Mouse (Mus musculus) subcutaneous adipose tissue, adult 2 months (tissue): Measurements from ENCODE around the gene Gm42669. TPM values are rescaled to one million over a fixed set of nuclear protein-coding genes. Genes with fewer than 3 reads are reported as not detected.

ENCODE experiments used
- polyA plus RNA-seq: library from polyadenylated mRNA; depleted of rRNA; stranded (reverse); fragments of >200 nt; gene quantifications from 2 replicates; pipeline ENCODE4 v1.2.3, GENCODE M21; 2012; ENCODE audit warnings: low replicate concordance; rRNA removed

Gm42669 gene
- polyA plus RNA-seq: 0.11 TPM in 1 of 2 replicates, not detected in the other

DNA sequence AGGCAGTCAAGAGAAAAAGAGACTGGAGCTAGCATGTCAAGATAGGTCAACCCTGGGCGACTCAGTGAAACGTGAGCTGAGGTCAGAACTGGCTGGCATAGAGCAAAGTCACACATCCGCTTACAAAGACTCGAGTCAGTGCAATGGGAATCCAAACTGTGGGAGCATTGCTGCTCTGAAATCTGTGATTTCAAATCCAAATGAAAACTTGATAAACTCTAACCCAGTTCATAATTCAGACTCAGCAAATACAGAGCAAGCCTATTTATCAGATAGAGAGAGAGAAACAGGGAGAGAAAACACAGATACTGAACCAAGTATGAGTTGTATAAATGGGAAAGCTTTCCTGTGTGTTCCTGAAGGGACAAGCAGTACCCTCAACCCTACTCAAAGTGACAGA, at the start of gene Gm42669:
Gm42669 (plus strand) TSS at position 301 of the 400 bp plus-strand sequence.

DNA sequence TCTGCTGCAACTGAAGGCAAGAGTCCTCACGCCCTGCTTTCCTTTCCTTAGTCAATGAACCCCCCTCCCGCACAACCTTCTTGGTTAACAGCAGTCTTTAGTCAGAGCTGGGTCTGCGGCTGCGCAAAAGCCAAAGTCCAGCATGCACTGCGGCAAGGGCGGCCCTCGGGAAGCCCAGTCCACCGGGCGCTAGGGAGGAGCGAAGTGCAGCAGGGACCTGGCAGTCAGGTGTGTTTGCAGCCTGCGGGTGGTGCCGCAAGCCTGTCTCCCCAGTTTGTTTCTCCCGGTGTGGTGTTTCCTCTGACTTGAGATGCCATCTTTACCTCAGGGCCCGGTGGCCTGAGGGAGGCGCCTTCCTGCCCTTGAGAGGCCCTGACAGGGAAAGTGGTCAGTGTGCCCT, 27.2 kb downstream of the Gm42669 start, which contains the start of gene 1700028K03Rik:
1700028K03Rik (plus strand) TSS at position 129 of the 400 bp plus-strand sequence.

DNA sequence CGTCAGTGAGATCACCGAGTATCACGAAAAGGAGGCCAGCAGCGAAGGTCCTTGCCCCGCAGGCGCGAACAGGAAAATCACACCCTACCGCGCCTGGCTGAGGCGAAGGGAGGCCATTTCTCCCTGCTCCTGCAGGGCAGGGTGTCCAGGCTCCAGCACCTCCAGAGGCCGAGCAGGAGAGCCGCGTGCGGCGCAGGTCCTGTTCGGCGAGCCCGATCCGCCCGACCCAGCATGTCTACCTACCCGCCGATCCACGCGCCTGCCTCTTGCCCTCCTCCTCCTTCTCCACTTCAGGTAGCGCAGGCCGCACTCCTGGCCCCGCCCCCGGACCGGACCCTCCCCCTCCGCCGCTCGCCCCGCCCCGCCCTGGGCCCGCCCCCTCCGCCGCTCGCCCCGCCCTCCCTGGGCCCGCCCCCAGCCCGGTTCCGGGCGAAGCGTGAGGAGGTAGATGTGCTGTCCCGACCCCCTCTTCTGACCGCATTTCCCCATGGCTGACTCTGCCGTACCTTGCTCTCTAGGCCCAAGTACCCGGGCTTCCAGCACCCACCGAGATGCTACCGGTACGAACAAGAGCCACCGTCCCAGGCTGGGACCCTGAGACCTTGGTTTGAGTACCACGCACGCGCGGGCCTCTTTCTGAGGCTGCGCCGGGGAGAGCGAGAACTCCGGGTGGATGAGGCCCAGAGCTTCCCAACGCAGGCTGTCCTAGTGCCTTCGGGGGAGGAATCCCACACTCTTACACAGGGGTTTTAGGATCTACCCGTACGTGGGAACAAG, 90.1 kb downstream of the Gm42669 start, which contains the start of the genes Rpap2 and Glmn:
Rpap2 (plus strand) TSS at position 73 of the 777 bp plus-strand sequence.
Glmn (minus strand) TSS at position 588 of the 777 bp plus-strand sequence.

Other genes starting within 250 kb of the Gm42669 start
- 57.1 and 61.8 TPM in 2 replicates for gene Tgfbr3, start 218.0 kb upstream of the Gm42669 start, polyA plus RNA-seq
- gene Brdt, start 176.5 kb upstream of the Gm42669 start, polyA plus RNA-seq: 1.6 and 1.8 TPM in 2 replicates
- 0.79 and 3.1 TPM in 2 replicates for gene Ephx4, start 104.9 kb upstream of the Gm42669 start, polyA plus RNA-seq
- 0.09 TPM in 1 of 2 replicates, not detected in the other for gene Lpcat2b, start 76.1 kb upstream of the Gm42669 start, polyA plus RNA-seq
- gene Btbd8, start 69.6 kb upstream of the Gm42669 start, polyA plus RNA-seq: 1.8 and 2.3 TPM in 2 replicates
- gene 1700028K03Rik, start 27.1 kb downstream of the Gm42669 start, polyA plus RNA-seq: 0.08 and 0.21 TPM in 2 replicates
- gene Rpap2, start 89.8 kb downstream of the Gm42669 start, polyA plus RNA-seq: 4.7 and 6.5 TPM in 2 replicates
- gene Glmn, start 90.3 kb downstream of the Gm42669 start, polyA plus RNA-seq: 0.87 and 1.3 TPM in 2 replicates
- gene Gfi1, start 218.4 kb downstream of the Gm42669 start, polyA plus RNA-seq: 0.27 and 0.94 TPM in 2 replicates